Mouse (Mus musculus): Measurements from ENCODE around the gene Rfpl4. TPM values are rescaled to one million over a fixed set of nuclear protein-coding genes. Genes with fewer than 3 reads are reported as not detected.
A peak's percentile ranks its signal among the peaks of the same experiment; 100 is the strongest.
"Not testable (repeated sequence)": the region's sequence is repeated elsewhere in the genome, so short reads cannot be mapped to it uniquely, and the experiment has no call there.

Rfpl4 gene
- not detected in 2 replicates for polyA plus RNA-seq (2014; fragmentation: Nextera tagmentation; extraction: Ambion mirVana)

- WGBS = 87% methylated on average over 3 of the region's 3 CpGs
Measured at GRCm38 (mm10) chr7:5116850-5117249, at the start of gene Rfpl4. Rfpl4 (minus strand) TSS chr7:5116950.

GRCm38 (mm10) chr7:5149570-5149969 lies 32.8 kb upstream of the Rfpl4 start, which contains the start of gene Vmn1r55:
Vmn1r55 (minus strand) TSS chr7:5149670.
- DNase-seq (ENCODE audit: low spot score); H3K9me3 ChIP-seq (ENCODE audit: control insufficient read depth, low read length); H3K27me3 ChIP-seq (replicated peaks; ENCODE audit: control insufficient read depth, insufficient read depth, low read length); H3K36me3 ChIP-seq (ENCODE audit: control insufficient read depth, insufficient read depth, low read length); H3K9ac ChIP-seq (ENCODE audit: low read length); H3K4me1 ChIP-seq (replicated peaks; ENCODE audit: control insufficient read depth, insufficient read depth, low read length); H3K4me3 ChIP-seq (ENCODE audit: low read depth, low read length); H3K27ac ChIP-seq (ENCODE audit: low read depth); ATAC-seq (replicated peaks; ENCODE audit: low FRiP score, low TSS enrichment, low read depth); H3K4me2 ChIP-seq (ENCODE audit: low read length): not testable (repeated sequence)

More at GRCm38 (mm10) chr7:5116850-5117249, at the start of gene Rfpl4:
- Histone ChIP-seq H3K27ac (ENCODE audit: low read depth) (no peak within 1 kb of the TSS), H3K9ac (ENCODE audit: low read length) (no peak within 1 kb of the TSS), H3K9me3 (ENCODE audit: control insufficient read depth, low read length) (no peaks in the 10 kb centered on the region), H3K4me1 (replicated peaks; ENCODE audit: control insufficient read depth, insufficient read depth, low read length) (no peaks in the 10 kb centered on the region), H3K27me3 (replicated peaks; ENCODE audit: control insufficient read depth, insufficient read depth, low read length) (no peaks in the 10 kb centered on the region), H3K4me2 (ENCODE audit: low read length) (no peak within 1 kb of the TSS), H3K4me3 (ENCODE audit: low read depth, low read length) (no peak within 1 kb of the TSS), H3K36me3 (ENCODE audit: control insufficient read depth, insufficient read depth, low read length) (no peaks in the 10 kb centered on the region)
- no peak for DNase-seq (ENCODE audit: low spot score)
- no peak for ATAC-seq (replicated peaks; ENCODE audit: low FRiP score, low TSS enrichment, low read depth)

GRCm38 (mm10) chr7:5125549-5126406 lies 9.0 kb upstream of the Rfpl4 start, which contains the start of gene Rasl2-9:
Rasl2-9 (minus strand) TSS chr7:5125950.
- Histone ChIP-seq H3K9me3 (ENCODE audit: control insufficient read depth, low read length) (no peaks in the 10 kb centered on the region), H3K9ac (ENCODE audit: low read length) (peak within 1 kb of the TSS; percentile 34), H3K4me1 (replicated peaks; ENCODE audit: control insufficient read depth, insufficient read depth, low read length) (no peaks in the 10 kb centered on the region), H3K27me3 (replicated peaks; ENCODE audit: control insufficient read depth, insufficient read depth, low read length) (no peaks in the 10 kb centered on the region), H3K4me2 (ENCODE audit: low read length) (peak within 1 kb of the TSS; percentile 61), H3K27ac (ENCODE audit: low read depth) (no peak within 1 kb of the TSS), H3K36me3 (ENCODE audit: control insufficient read depth, insufficient read depth, low read length) (no peaks in the 10 kb centered on the region), H3K4me3 (ENCODE audit: low read depth, low read length) (peak within 1 kb of the TSS; percentile 30)
- ATAC-seq (replicated peaks; ENCODE audit: low FRiP score, low TSS enrichment, low read depth) = peak; percentile 60; the same call in 1 of the 2 replicates
- peak; percentile 84 for DNase-seq (ENCODE audit: low spot score)
- 18% methylated on average over 42 of the region's 42 CpGs for WGBS

GRCm38 (mm10) chr7:5125078-5125477 lies 8.3 kb upstream of the Rfpl4 start:
- Histone ChIP-seq H3K9me3 (ENCODE audit: control insufficient read depth, low read length) (no peaks in the 10 kb centered on the region), H3K27me3 (replicated peaks; ENCODE audit: control insufficient read depth, insufficient read depth, low read length) (no peaks in the 10 kb centered on the region), H3K4me1 (replicated peaks; ENCODE audit: control insufficient read depth, insufficient read depth, low read length) (no peaks in the 10 kb centered on the region), H3K27ac (ENCODE audit: low read depth) (no peak overlapping the region), H3K9ac (ENCODE audit: low read length) (no peak overlapping the region), H3K4me2 (ENCODE audit: low read length) (no peak overlapping the region), H3K4me3 (ENCODE audit: low read depth, low read length) (no peak overlapping the region), H3K36me3 (ENCODE audit: control insufficient read depth, insufficient read depth, low read length) (no peaks in the 10 kb centered on the region)
- ATAC-seq (replicated peaks; ENCODE audit: low FRiP score, low TSS enrichment, low read depth) (no peak), DNase-seq (ENCODE audit: low spot score) (no peak)
- 83% methylated on average over 8 of the region's 8 CpGs for WGBS

GRCm38 (mm10) chr7:5112701-5113100 lies 4.0 kb downstream of the Rfpl4 start:
- Histone ChIP-seq H3K27ac (ENCODE audit: low read depth) (no peak overlapping the region), H3K27me3 (replicated peaks; ENCODE audit: control insufficient read depth, insufficient read depth, low read length) (no peaks in the 10 kb centered on the region), H3K9ac (ENCODE audit: low read length) (no peak overlapping the region), H3K4me3 (ENCODE audit: low read depth, low read length) (no peak overlapping the region), H3K36me3 (ENCODE audit: control insufficient read depth, insufficient read depth, low read length) (no peaks in the 10 kb centered on the region), H3K4me2 (ENCODE audit: low read length) (no peak overlapping the region), H3K9me3 (ENCODE audit: control insufficient read depth, low read length) (no peaks in the 10 kb centered on the region), H3K4me1 (replicated peaks; ENCODE audit: control insufficient read depth, insufficient read depth, low read length) (no peaks in the 10 kb centered on the region)
- DNase-seq (ENCODE audit: low spot score) (no peak), ATAC-seq (replicated peaks; ENCODE audit: low FRiP score, low TSS enrichment, low read depth) (no peak)
- 43% methylated on average over 3 of the region's 3 CpGs for WGBS

GRCm38 (mm10) chr7:5109301-5109700 lies 7.4 kb downstream of the Rfpl4 start:
- ATAC-seq (replicated peaks; ENCODE audit: low FRiP score, low TSS enrichment, low read depth) (no peak), DNase-seq (ENCODE audit: low spot score) (no peak)
- Histone ChIP-seq H3K9ac (ENCODE audit: low read length) (no peak overlapping the region), H3K36me3 (ENCODE audit: control insufficient read depth, insufficient read depth, low read length) (no peaks in the 10 kb centered on the region), H3K9me3 (ENCODE audit: control insufficient read depth, low read length) (no peaks in the 10 kb centered on the region), H3K4me1 (replicated peaks; ENCODE audit: control insufficient read depth, insufficient read depth, low read length) (no peaks in the 10 kb centered on the region), H3K4me2 (ENCODE audit: low read length) (no peak overlapping the region), H3K27me3 (replicated peaks; ENCODE audit: control insufficient read depth, insufficient read depth, low read length) (no peaks in the 10 kb centered on the region), H3K4me3 (ENCODE audit: low read depth, low read length) (no peak overlapping the region), H3K27ac (ENCODE audit: low read depth) (no peak overlapping the region)
- 81% methylated on average over 8 of the region's 8 CpGs for WGBS

- Histone ChIP-seq H3K9me3 (ENCODE audit: control insufficient read depth, low read length) (no peaks in the 10 kb centered on the region), H3K27ac (ENCODE audit: low read depth) (no peak overlapping the region), H3K9ac (ENCODE audit: low read length) (no peak overlapping the region), H3K4me2 (ENCODE audit: low read length) (no peak overlapping the region), H3K4me1 (replicated peaks; ENCODE audit: control insufficient read depth, insufficient read depth, low read length) (no peaks in the 10 kb centered on the region), H3K36me3 (ENCODE audit: control insufficient read depth, insufficient read depth, low read length) (no peaks in the 10 kb centered on the region), H3K4me3 (ENCODE audit: low read depth, low read length) (no peak overlapping the region), H3K27me3 (replicated peaks; ENCODE audit: control insufficient read depth, insufficient read depth, low read length) (no peaks in the 10 kb centered on the region)
- ATAC-seq (replicated peaks; ENCODE audit: low FRiP score, low TSS enrichment, low read depth) (no peak), DNase-seq (ENCODE audit: low spot score) (peak; percentile 10)
- 77% methylated on average over 4 of the region's 4 CpGs for WGBS
Measured at GRCm38 (mm10) chr7:5108272-5108671, 8.5 kb downstream of the Rfpl4 start.

- WGBS = 88% methylated on average over 2 of the region's 2 CpGs
- DNase-seq (ENCODE audit: low spot score) (no peak), ATAC-seq (replicated peaks; ENCODE audit: low FRiP score, low TSS enrichment, low read depth) (no peak)
- no peak overlapping the region for H3K4me3 ChIP-seq (ENCODE audit: low read depth, low read length)
- H3K9ac ChIP-seq (ENCODE audit: low read length) = no peak overlapping the region
- no peaks in the 10 kb centered on the region for H3K4me1 ChIP-seq (replicated peaks; ENCODE audit: control insufficient read depth, insufficient read depth, low read length)
- no peak overlapping the region for H3K27ac ChIP-seq (ENCODE audit: low read depth)
- H3K9me3 ChIP-seq (ENCODE audit: control insufficient read depth, low read length) = no peaks in the 10 kb centered on the region
- no peak overlapping the region for H3K4me2 ChIP-seq (ENCODE audit: low read length)
- H3K36me3 ChIP-seq (ENCODE audit: control insufficient read depth, insufficient read depth, low read length) = peaks cover 18% of the 10 kb centered on the region
- no peaks in the 10 kb centered on the region for H3K27me3 ChIP-seq (replicated peaks; ENCODE audit: control insufficient read depth, insufficient read depth, low read length)
Measured at GRCm38 (mm10) chr7:5102564-5102963, 14.2 kb downstream of the Rfpl4 start.

Data from intestine, embryonic 14.5 days (tissue).